Mouse (Mus musculus): ENCODE results near the gene Vps13d.

The Vps13d gene

GRCm38 (mm10) chr4:144969030-144969429 lies 225.8 kb downstream of the Vps13d start:
- DNase-seq: no peak

DNA sequence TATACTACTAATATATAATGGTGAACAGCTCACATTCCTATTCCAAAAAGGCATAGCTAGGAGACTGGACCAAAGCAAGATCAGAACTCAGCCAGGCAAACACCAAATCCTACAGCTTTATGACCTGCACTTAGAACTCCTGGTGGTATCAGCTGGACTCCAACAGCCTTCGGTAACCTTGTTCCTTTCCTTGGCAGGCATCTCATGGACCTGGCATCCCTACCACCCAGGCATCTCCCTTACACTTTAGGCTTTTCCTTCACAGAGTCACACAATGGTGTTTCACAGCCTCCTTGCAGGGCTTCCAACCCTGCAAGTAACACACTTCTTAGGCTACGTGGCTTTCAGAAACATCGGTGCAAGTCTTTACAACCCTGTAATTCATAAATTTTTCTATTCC lies 226.4 kb downstream of the Vps13d start:
- no peak for DNase-seq

DNA sequence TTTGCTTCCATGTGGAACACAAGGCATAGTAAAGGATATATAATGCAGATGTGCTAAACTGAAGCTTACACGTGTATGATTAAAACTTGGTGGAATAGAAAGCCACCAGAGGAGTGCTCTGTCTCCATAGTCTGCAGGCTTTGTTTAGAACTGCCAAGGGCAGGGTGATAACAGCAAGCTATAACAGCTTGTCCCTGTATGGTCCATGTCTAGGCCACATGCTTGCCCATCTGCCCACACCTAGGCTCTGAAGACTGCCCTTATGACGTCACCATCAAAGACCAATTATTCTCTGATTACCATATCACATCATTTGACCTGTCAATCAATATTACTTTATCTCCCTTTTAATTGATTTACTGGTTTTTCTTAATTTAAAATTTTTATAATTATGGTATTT lies 229.6 kb downstream of the Vps13d start:
- DNase-seq: no peak

DNA sequence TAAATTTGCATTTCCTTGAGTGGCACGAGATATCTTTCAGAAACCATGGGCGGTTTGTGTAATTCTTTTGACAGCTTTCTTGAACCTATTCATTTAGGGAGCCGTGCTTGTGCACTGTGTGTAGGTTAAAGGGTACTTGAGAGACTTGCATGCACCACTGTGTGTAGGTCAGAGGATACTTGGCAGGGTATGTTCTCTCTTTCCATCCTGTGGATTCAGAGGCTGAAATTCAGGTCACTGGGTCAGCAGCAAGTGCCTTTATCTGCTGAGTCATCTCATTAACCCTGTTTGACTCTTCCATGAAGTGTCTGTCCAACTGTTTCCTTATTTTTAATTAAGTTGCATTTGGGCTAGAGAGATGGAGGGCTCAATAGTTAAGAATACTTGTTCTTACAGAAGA lies 233.1 kb downstream of the Vps13d start:
- no peak for DNase-seq

DNA sequence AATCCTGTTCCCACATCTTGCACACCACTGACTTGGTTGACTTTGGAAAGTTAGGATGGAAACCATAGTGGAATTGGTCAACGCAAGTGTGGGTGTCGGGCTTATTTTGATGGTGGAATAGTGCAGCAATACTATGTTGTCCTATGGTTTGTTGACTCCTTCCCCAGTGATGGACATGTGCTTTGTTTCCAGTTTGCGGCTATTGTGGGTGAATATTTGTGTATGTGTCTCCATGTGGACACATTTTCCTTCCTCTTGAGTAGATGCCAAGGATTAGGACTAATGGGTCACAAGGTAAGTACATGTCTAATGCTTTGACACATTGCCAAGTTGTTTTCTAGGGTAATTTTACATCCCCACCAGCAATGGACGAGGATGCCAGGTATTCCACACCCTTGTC lies 233.6 kb downstream of the Vps13d start:
- DNase-seq: no peak

DNA sequence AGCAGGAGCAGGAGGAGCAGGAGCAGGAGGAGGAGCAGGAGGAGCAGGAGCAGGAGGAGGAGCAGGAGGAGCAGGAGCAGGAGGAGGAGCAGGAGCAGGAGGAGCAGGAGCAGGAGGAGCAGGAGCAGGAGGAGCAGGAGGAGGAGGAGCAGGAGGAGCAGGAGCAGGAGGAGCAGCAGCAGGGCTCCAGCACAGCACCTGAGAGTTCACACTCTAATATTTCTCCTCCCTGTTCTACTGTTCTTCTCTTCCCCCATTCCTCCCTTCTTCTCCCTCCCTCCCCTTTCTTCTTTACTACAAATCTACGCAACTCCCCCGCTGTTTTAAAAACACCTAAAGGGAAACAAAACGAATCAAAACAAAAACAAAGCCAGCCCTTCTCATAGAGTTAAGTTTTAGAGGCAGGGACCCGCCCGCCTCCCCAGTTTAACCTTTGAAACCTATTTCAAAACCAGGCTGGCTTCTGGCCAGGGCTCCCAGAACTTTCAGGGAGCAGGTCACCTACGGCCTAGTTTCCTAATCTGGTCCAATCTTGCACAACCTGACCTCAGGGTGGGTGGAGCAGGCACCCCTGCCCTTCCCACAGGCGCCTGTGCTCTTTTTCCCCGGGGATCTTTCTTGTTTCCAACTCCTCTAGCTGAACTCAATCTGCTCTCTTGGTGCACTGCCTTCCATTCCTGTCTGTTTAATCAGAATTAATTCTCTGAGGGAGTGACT lies 234.5 kb downstream of the Vps13d start:
- DNase-seq: no peak

DNA sequence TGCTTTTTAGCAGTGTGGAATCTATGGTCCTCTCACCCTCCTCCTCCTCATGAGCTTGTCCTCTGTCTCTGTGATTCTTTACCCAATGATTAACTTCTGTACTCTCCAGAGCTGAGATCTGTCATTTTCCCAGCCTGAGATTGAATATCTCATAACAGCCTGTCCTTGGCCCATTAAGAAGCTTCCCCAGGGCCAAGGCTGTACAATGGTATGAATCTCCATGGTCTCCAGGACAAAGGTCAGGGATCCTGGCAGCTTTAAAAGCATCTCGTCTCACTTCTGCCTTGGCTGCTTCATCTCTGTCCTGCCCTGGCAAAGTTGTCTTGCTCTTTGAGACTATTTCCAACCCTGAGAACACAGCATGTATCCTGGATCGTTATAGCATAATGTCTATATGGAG lies 237.1 kb downstream of the Vps13d start:
- no peak for DNase-seq

DNA sequence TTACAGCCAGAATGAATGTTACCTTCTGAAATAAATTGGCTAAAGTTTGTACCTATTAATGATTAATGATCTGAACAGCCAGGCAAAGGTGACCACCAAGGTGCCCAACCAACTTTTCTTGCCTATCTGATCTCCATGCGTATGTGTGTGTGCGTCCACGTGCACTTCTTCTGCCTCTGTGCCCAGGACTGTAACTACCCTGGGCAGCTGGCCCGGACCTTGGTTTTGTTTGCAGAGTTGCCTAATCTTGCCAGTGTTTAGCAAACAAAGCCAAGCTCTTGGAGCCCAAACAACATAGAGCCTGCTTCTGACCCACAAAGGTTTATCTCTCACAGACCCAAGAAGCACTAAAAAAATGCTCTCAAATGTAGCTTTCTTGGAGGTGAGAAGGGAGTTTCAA lies 237.6 kb downstream of the Vps13d start:
- no peak for DNase-seq

DNA sequence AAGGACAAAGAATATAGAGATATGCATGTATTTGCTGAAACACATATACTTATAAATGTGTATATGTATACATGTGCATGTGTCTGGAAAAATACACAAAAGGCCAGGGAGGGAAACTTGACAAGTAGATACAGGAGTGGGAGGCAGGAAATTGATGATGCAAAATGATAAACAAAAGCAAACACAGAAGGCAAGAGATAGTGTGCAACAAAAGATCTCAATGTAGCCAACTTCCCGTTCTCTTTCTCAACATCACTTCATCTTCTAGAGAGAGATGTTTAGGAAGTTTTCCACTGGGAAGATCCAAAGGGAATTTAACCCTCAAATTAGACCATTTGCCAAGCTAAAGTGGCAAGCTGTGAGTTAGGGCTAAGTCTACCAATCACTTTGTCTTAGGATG lies 238.5 kb downstream of the Vps13d start:
- no peak for DNase-seq

DNA sequence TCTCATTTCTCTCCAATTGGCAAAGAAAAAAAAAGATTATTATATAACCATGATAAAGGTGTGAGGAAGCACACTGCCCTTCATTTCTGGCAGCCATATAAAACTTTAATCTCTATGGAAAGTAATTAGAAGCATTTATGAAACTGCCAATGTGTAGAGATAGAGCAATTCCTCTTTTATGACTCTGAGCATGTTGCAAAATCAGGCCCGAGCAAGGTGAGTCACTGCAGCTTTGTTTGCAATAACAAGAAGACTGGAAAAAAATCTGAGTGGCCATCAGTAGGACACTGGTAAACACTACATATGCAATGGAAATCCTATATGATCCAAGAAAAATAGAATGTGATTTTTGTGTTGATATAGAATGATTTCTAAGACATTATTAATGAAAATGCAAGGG lies 238.9 kb downstream of the Vps13d start:
- DNase-seq: no peak

GRCm38 (mm10) chr4:144953421-144953820 lies 241.4 kb downstream of the Vps13d start:
- no peak for DNase-seq

- DNase-seq: no peak
These were observed 242.9 kb downstream of the Vps13d start for GRCm38 (mm10) chr4:144951859-144952258.

DNA sequence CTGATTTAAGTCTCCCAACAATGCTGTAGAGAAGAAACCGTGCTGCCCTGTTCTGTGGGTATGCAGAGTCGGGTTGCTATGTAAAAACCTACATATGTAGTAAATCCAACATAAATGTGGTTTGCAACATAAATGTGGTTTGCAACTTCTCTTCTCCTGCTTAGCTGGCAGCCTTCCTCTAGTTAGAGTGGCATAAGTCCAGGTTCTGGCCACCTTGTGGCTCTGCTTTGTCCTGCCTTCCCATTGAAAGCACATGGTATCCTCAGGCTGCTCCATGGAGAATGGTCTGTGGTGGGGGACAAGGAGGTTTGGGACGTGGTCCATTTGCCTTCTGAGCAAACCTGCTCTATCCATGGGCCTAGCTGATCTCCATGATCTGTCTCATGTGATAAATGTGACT lies 243.9 kb downstream of the Vps13d start:
- no peak for DNase-seq

DNA sequence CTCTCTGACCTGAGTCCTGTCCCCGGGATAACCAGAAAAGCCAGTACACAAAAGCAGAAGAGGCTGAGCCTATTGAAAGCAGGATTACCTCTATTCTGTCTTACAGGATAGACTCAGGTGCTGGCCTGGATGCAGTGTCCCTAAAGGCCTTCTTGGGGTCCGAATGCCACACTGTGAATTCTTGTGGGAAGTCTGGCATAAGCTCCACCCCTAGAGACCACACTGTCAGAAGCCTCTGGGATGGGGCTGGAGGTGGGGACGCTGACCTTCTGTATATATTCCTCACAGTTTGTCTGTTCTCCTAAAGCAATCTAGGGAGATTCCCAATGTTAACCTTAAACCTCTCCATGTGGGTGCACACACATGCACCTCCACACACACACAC lies 244.5 kb downstream of the Vps13d start:
- no peak for DNase-seq

DNA sequence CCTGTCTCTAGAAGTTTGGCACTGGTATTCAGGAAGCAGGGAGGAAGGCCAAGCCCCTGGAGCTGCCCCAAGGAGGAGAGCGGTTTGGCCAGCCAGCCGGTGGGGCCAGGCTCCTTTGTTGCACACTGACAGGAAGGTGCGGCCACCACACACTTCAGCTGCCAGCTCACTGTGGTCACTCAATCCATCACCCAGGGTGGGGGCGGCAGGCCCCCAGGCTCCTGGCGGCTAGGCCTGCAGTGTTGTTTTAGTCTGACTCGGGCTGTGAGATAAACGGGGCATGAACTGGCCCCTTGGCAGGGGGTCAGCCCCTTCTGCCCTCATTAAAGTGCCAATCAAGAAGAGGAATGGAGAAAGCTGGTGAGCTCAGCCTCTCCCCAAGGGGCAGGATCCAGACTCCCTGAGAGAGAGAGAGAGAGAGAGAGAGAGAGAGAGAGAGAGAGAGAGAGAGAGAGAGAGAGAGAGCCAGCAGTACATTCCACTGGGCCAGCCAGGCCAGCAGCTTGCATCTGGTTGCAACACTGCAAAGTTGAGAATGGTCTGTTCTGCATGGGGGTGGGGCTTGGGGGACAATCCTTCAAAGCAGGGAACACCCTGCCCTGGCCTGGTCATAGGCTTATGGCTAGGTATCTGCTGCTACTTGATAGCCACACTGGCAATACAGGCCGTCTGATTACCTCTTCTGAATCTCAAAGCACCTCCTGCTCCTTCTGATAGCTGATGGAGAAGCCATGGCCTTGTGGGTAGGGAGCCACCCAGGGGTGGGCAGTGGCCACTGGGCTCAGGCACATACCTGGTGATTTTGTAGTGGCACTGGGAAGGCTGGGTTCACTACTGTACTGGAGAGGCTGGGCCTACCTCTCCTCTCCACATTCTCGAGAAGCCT lies 245.1 kb downstream of the Vps13d start:
- DNase-seq: peak; percentile 26

GRCm38 (mm10) chr4:144947738-144948390 lies 246.9 kb downstream of the Vps13d start:
- no peak for DNase-seq

DNA sequence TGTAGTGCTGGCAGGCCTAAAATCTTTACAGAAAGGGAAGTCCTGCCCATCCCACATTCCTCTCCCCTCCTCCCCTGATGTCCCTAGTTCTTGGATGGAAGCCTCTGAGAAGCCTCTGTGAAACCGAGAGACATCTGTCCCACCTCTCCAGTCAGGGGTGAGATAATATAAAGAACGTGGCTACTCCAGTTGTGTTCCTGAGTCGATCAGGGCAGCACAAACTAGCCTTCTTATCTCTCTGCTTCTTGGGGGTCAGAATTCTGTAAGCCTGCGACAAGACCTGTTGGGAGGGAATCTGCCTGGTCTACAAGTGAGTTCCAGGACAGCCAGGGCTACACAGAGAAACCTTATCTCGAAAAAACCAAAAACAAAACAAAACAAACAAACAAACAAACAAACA lies 251.5 kb downstream of the Vps13d start:
- no peak for DNase-seq

- DNase-seq: no peak
These were observed 252.4 kb downstream of the Vps13d start for GRCm38 (mm10) chr4:144942433-144942832.

DNA sequence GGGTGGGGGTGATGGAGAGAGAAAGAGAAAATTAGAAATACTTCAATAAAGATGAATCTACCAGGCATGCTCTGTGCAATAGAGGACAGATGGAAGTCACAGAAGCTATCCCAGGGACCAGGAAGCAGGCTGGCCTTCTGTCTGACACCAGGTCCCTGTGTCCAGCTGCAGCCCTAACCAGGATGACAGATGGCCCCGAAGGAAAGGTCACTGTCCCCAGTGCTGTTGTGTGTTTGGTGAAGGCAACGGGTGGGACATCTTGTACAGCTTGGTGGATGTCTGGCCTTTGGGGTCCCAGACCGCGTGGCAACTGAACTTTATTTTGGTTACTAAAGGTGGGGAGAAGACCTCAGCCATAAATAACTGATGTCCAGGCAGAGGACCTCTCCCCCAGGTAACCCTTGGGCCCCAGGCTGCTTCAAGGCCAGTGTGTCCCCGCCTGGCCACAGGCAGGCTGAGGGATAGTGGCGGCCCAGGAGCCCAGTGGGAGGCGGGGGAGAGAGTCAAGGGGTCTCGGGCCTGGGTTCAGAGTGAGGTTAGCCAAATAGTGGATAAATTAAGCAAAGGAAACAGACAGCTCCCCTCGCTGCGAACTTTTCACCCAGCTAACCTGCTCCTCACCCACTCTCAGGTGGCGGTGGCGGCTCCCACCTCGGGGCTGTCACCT lies 253.9 kb downstream of the Vps13d start:
- DNase-seq: no peak

DNA sequence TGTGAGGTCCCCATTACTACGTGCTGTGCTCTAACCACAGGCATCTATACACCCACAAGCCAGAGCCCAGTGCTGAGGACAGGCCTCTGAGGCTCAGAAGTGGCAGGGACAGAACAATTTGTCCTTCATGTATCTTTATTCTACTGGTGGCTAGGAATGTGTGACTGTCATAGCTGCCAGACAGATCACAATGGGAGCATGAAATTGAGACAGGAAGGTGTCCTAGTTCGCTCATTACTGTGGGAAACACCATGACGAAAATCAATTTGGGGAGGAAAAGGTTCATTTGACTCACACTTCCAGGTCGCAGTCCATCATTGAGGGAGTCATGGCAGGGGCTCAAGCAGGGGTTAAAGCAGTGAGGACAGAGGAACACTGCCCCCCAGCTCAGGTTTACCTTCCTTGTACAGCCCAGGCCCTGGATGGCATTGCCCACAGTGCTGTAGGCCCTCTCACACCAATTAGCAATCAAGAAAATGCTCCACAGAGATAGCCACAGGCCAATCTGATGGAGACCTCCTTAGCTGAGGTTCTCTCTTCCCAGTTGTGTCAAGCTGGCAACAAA lies 254.9 kb downstream of the Vps13d start:
- no peak for DNase-seq

DNA sequence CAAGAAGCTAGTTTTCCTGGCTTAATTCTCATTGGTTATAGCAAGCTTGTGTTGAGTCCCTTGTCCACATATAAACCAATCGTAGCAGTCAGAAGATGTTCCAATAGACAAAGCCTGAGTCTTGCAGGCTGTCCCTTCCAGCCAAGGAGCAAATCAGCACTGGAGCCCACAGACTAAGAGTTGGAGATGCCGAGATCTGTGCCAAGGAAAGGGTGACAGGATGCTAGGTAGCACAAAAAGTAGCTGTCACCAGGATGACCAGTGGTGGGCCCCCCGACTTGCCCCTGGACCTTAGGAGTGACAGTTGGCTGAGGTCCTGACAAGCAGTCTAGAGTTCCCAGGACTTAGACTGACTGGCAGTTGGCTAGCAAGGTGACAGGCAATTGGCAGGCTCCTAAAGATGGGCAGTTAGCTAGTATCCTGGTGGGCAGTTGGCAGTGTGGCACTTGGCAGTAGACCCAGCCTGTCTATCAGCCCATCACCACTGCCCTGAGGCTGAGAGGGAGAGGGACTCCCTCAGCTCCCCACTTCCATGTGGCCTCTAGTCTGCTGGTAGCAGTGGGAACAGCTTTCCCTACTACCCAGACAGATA lies 258.1 kb downstream of the Vps13d start:
- no peak for DNase-seq

DNA sequence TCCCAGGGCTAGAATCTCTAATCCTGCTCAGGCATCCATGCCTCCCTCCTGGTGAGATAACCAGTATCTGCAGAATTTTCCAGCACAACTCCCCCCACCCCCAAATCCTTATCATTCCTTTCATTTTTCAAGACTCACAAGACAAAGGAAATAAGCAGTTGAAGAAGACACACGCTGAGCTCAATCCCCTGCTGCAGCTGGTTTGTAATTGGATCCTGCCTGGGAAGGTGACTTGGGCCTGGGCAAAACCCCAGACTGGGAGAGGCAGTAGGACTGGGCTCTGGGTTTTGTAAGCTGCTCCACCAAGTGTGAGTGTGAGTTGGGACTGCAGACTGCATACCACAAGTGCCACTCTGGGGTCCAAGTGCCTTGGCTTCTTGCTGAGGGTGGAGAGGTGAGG lies 260.3 kb downstream of the Vps13d start:
- no peak for DNase-seq

DNA sequence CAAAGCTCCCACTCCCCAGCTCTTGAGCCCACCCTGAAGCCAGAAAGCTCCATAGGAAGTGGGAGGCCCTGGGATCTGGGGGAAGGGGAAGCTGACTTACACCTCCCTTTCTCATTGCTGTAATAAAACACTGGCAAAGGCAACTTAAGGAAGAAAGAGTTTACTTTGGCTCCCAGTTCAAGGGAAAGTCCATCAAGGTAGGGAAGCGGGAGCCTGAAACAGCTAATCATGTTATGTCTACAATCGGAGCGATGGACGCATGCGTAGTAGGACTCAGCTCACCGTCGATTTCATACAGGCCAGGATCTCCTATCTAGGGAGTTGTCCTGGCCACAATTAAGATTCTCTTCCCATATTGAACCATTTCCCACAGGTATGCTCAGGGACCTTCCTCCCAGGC lies 263.6 kb downstream of the Vps13d start:
- no peak for DNase-seq
